Mouse (Mus musculus) 3T3-L1 (cell line): ENCODE data around the gene Gm10563.
"Not testable (repeated sequence)": the region's sequence is repeated elsewhere in the genome, so short reads cannot be mapped to it uniquely, and the experiment has no call there.

Experiments
- DNase-seq: peaks from one replicate; pipeline ENCODE4 v3.0.0-alpha.2; 2015; ENCODE audit warnings: low read depth, low spot score

Gm10563 gene

DNA sequence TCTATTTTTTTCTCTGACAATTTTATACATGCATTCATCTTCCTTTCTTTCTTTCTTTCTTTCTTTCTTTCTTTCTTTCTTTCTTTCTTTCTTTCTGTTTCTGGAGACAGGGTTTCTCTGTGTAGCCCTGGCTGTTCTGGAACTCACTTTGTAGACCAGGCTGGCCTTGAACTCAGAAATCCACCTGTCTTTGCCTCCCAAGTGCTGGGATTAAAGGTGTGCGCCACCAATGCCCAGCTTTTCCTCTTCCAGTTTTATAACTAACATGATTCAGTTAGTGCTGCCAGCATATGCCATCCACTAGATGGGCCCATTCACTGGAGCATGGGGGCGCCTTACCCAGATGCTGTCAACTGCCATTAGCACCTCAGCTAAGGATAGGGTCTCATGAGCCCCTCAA is at the start of gene Gm10563:
Gene Gm10563 (minus strand): TSS at position 101 of the 400 bp plus-strand sequence.
- DNase-seq, result not testable (repeated sequence)

DNA sequence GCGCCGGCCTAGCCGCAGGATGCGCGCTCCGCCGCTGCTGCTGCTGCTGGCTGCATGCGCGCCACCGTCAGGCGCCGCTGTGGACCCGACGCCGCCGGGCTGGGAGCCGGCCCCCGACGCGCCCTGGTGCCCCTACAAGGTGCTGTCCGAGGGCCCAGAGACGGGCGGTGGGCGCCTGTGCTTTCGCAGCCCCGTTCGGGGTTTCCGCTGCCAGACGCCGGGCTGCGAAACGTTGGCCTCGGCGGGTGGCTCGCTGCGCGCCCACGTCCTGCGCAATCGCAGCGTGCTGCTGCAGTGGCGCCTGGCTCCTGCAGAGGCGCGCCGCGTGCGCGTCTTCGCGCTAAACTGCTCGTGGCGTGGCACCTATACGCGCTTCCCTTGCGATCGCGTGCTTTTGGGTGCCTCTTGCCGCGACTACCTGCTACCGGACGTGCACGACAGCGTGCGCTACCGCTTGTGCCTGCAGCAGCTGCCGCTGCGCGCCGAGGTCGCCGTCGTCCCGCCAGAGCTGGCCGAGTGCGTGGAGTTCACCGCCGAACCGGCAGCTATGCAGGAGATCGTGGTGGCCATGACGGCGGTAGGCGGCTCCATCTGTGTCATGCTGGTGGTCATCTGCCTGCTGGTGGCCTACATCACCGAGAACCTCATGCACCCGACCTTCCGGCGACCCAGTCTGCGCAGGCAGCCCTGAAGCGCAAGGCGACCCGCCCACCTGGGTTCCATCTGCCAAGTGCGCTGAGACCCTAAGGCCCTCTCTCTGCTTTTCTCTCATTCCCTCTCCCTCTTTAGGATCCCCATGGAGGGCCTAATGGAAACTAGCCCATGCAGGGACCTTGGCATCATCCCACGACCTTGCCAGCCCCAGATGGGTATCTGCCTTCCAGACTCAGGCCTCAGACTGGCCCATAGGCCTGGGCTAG is 49.5 kb upstream of the Gm10563 start:
- DNase-seq, result no peak

GRCm38 (mm10) chr4:155694111-155694481 is 48.9 kb upstream of the Gm10563 start, which contains the start of gene Fndc10:
Fndc10 (plus strand) TSS chr4:155694342.
- DNase-seq, result no peak

GRCm38 (mm10) chr4:155692421-155692820 is 47.2 kb upstream of the Gm10563 start:
- DNase-seq, result no peak

- peak; percentile 59 for DNase-seq
Observed at GRCm38 (mm10) chr4:155690571-155691375, 45.6 kb upstream of the Gm10563 start.

DNA sequence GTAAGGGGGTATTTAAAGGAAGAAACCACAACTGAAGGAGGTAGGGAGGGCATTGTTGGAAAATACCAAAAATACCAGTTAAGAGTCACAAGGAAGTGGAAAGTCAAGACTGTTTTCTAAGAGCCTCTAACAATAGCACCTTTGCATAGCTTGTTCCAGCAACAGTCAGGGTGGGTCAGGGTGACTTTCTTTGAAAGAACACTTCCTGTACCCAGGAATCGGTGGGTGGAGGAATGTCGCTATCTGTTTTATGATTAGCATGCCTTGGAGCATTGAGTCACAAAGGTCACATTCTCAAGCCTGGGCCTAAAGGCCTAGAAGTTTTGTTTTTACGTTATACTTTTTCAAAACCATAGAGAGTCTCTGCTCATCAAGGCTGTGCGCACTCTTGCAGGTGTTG is 42.6 kb upstream of the Gm10563 start:
- DNase-seq, result not testable (repeated sequence)

GRCm38 (mm10) chr4:155683670-155684277 is 38.6 kb upstream of the Gm10563 start:
- not testable (repeated sequence) for DNase-seq

- DNase-seq, result peak; percentile 46
Observed at GRCm38 (mm10) chr4:155675991-155676390, 30.8 kb upstream of the Gm10563 start.

GRCm38 (mm10) chr4:155672082-155672481 is 26.9 kb upstream of the Gm10563 start:
- no peak for DNase-seq

DNA sequence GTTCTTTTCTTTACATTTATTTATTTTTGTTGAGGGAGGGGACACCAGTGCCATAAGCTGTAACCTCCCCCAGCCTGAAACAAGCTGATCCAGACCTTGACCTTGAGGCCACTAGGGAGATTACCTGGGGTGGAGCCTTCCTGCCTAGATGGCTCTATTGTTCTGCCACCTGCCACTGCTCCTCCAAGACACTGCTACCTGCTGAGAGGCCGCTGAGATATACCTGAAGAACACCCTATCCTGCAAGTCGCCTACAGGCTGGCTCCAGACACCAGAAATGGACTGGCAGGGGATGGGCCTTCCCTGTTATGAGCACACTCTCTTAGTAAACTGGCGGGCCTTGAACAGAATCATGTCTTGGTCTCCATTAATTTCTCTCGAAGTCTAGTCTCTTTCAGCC is 25.0 kb upstream of the Gm10563 start:
- DNase-seq, result not testable (repeated sequence)

DNA sequence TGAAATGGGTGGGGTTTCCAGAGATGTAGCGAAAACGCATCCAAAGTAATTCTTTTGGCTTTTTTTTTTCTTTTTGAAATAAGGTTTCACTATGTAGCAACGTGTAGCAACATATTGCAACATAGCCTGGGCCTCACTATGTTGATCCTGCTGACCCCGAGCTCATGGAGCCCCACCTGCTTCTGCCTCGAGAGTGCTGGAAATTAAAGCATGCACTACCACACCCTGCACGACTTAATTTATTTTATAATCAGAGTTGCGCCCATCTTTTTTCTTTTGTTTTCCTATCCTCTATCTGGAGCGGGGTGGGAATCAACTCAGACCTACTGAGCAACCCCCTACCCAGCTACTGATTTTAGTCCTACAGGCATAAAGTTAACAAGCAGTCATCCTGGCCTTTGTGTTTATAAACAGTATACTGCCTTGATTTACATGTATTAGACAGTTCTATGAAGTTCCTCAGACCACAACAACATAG is 24.4 kb upstream of the Gm10563 start:
- DNase-seq, result no peak

GRCm38 (mm10) chr4:155668689-155669597 is 23.7 kb upstream of the Gm10563 start, which contains the start of gene Mib2:
Mib2 (minus strand) TSS chr4:155669198.
- peak; percentile 95 for DNase-seq

- no peak for DNase-seq
Observed at GRCm38 (mm10) chr4:155666903-155667302, 21.7 kb upstream of the Gm10563 start.

DNA sequence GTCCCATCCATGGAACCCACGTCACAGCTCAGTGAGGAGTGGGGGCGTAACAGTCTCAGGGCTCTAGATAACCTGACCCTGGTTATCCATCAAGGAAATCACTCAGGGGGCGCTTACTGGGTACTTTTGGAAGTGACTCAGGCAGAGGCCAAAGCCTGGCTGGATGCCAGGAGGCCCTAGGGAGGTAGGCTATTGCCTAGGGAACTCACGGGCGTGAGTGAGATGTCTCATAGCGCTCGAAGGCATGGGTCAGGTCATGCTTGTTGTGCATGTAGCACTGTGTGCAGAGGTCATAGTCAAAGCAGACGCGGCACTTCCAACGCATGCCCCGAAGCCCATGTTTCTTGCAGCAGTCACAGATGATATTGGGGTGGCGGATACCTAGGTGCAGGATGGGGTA is 15.4 kb upstream of the Gm10563 start:
- peak; percentile 72 for DNase-seq

DNA sequence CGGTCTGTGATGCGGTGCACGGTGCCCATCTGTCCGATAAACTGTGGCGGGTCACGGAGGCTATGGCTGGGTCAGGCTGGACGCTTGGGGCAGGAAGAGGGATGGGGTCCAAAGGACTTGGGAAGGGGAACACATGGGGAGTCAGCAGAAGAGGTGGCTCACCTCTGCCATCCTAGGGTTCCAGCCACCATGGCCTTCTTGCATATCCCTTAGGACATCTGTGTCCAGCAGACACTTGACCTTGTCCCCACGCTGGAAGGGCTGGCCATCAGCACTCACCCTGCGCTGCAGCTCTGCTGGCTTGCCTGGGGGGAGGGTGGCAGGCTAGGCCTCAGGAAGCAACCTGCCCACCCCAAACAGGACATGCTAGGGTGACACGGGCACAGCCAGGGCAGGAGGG is 13.8 kb upstream of the Gm10563 start:
- DNase-seq, result no peak

- DNase-seq, result no peak
Observed at GRCm38 (mm10) chr4:155656214-155656751, 11.1 kb upstream of the Gm10563 start.

GRCm38 (mm10) chr4:155654456-155655298 is 9.5 kb upstream of the Gm10563 start:
- peak; percentile 41 for DNase-seq

DNA sequence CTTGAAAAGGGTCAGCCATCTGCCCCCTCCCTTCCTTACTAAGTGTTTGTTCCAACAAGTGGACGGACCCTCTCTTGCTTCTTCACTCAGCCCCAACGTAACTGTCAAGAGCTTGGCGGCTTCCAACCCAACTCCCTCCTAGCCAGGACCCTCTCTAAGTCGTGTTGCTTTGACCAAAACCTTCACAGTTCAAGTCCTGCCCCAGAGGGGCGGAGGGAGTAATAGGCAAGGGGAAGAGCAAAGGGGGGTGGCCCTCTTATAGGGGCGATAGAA is 8.9 kb upstream of the Gm10563 start:
- no peak for DNase-seq

GRCm38 (mm10) chr4:155653451-155654182 is 8.4 kb upstream of the Gm10563 start:
- DNase-seq, result peak; percentile 64
